Mouse (Mus musculus) gastrocnemius, postnatal 36 days (tissue): ENCODE results near the gene Blmh. TPM values are rescaled to one million over a fixed set of nuclear protein-coding genes. Genes with fewer than 3 reads are reported as not detected.
A peak's percentile ranks its signal among the peaks of the same experiment; 100 is the strongest.

Experiments used
- DNase-seq, 2 experiments: peaks; one replicate each; pipeline ENCODE4 v3.0.0; 2022
- intact Hi-C: fragments of 180-260 bp; cut with DNase I; formaldehyde crosslinking; loops from one replicate; pipeline ENCODE4 v1.15.1; 2025
- long read RNA-seq, 2 experiments: library from polyadenylated mRNA; stranded (forward); transcript quantifications; one replicate each; pipeline ENCODE4 v2.0.0; 2021
- total RNA-seq, 2 experiments: library from RNA; stranded (reverse); gene quantifications; 2 replicates each; pipeline ENCODE4 v1.2.3; 2021

Blmh gene
- total RNA-seq: 10 to 100 TPM; 29.6 to 33.0 TPM
- long read RNA-seq, experiment 1, transcript Blmh-201 (12 exons, 2,497 nt): major isoform, 9 of 19 reads
- long read RNA-seq, experiment 1, partial matches to known transcripts: 4 of 19 reads
- long read RNA-seq, experiment 1, other reads (novel, unspliced or antisense): 6 of 19 reads
- long read RNA-seq, experiment 2, transcript Blmh-201 (12 exons, 2,497 nt): major isoform, 14 of 22 reads
- long read RNA-seq, experiment 2, partial matches to known transcripts: 7 of 22 reads
- long read RNA-seq, experiment 2, other reads (novel, unspliced or antisense): 1 of 22 reads

DNA sequence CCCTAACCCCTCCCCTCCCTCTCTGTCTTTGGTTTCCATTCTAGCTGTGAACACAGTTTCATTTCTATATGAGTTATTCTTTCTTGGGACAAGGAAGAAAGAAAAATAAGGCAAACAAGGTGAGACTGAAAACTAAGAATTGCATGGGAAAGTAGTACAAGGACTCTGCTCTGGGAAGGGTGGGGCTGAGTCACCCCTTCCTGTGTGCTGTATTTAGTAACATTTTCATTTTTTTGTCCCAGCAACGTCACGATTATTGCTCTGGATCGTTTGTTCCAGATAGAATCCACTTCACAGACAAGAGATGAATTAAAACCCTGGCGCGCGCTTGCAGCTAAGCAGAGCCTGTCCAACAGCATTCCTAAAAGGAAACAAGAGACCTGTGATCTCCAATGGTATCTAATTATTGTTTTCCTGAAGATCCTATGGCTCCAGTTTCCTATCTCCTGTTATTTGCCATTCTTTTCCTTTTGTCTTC is at the start of gene Blmh:
Blmh (plus strand) TSS at position 51 of the 478 bp plus-strand sequence.
- intact Hi-C loops: no loop called here
- no peak for DNase-seq

DNA sequence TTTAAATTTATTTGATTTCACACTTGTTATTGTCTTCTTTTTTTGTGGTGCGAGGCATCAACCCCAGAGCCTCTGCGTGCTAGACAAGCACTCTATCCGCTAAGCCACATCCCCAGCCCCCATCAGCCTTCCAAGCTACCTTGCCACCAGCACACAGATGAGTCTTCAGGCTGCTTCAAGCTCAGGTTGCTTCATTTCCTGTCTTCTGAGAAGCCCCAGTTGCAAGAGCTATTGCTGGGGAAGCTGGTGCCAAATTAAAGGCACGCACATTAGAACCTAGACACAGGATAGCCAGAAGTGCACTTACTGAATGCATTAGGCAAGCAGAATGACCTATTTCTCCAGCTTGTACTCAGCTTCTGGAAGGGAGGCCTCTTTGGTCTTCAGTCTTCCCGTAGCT is 44.8 kb upstream of the Blmh start:
- intact Hi-C loops: no loop called here
- no peak for DNase-seq

DNA sequence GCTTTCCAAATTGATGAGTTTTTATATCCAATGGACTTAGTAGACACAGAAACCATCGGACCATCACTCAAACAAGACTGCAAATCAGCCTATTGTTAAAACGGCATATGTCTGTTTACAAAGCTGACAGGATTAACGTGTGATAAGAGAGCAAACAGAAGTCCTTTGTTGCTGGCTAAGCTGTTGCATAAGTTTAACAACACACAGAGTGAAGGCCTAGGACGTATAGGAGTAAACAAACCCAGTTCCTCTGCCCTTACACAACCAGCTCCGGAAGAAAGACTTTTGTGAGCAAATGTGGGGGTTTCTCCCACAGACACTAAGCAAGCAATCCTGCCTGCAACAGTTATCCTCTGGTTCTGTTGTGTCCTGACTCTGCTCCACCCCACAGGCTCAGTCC is 40.2 kb upstream of the Blmh start:
- intact Hi-C loops: no loop called here
- no peak for DNase-seq

DNA sequence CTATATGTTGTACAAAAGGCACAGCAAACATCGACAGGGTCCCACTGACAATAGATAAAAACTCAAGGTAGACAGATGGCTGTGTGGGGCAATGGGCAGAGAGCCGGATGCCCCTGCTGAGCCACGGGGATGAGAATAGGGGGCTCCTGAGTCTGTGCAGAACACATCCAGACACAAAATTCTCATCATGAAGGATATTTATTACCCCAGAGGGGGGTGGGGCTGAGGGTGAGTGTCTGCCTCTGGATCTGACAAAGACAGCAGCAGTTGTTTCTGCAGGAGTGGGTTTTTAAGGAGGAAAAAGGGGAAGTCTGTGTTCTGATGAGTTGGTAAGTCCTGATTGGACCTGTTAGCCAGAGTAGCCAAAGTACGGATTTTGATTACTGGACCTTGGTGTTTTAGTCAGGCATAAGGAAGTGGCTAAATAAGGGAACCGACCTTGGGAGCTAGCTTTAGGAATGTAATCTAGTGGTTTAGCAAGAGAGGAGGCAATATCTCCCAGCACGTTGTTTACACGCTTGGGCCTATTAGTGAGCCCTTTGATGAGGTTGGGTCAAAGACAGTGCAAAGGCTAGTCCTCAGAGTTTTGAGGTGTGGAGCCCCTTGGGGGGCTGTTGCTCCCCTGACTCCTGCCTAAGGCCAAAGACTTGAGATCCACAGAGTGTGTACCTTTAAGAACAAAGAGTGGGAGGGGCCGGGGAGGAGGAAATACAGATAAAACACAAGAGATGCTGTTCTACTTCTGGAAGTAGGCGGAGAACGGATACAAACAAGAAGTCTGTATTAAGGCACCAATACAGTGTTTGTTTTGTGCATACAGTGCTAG is 35.1 kb upstream of the Blmh start:
- intact Hi-C loops: loop anchor here (5.0 kb wide), 2 partner anchors 82 to 212 kb away; partner anchors contain the start of gene Trarg1
- DNase-seq: peak in 1 of 2 experiments; percentile 16

DNA sequence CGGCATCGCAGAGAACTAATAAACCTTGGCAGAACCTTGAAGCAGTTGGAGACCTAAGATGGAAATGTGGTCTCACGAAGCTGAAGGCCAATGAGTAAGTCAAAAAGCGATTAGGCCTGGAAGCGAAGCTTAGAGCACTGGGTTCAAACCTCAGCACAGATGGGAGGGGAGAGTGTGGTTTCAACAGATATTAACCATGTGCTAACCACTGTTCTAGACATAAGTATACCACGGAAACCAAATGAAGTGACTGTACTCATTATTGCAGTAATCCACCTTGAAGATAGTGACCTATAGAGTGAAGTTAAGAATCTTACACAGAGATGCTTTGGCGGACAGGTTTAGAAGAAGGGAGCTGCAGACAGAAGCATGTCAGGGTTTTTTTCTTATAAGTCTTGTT is 33.4 kb upstream of the Blmh start:
- DNase-seq: no peak
- intact Hi-C loops: loop anchor here (5.0 kb wide), 2 partner anchors 84 to 214 kb away; partner anchors contain the start of gene Trarg1

DNA sequence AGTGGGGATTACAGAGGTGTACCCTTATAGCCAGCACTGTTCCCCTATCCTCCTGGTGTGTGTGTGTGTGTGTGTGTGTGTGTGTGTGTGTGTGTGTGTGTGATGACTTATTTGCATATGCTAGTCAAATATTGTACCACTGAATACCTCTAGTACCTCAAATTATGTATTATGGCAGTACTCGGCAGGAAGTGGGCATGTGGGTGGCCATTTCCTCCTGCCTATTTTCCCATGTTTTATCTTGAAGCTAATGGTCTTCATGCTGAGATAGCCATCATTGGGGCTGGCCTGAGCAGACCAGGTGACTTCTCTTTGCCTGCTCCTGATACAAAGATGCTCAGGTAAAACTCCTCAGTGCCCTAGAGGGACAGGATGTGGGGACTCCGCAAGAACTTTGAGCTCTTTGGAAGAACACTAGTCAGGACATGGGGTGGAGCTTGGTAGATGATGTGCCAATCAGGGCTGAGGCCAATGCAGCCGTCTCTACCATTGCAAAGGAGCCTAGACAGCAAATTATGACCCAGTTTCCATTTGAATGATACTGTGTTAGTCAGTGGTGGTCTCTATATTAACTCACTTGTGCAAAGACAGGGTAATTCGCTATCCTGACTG is 32.8 kb upstream of the Blmh start:
- no peak for DNase-seq
- intact Hi-C loops: loop anchor here (5.0 kb wide), 2 partner anchors 85 to 215 kb away; partner anchors contain the start of gene Trarg1

DNA sequence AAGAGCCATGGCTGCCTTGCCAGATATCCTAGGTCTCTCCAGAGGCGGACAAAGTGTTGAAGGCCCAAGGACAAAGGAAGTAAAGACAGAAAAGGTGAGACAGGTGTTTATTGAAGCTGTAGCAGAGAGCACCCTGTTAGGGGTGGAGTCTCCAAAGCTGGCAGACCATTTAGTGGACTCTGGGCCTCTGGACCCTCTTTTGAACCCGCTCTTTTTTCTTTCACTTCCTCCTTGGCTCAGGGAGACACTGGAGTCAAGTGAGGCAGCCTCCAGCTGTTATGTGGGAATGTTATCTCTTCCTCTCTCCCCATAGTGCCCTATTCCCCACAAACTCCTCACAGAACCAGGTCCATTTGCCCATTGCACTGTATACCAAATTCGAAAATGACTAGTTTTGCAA is 31.6 kb upstream of the Blmh start:
- DNase-seq: no peak
- intact Hi-C loops: loop anchor here (5.0 kb wide), 2 partner anchors 86 to 216 kb away; partner anchors contain the start of gene Trarg1

DNA sequence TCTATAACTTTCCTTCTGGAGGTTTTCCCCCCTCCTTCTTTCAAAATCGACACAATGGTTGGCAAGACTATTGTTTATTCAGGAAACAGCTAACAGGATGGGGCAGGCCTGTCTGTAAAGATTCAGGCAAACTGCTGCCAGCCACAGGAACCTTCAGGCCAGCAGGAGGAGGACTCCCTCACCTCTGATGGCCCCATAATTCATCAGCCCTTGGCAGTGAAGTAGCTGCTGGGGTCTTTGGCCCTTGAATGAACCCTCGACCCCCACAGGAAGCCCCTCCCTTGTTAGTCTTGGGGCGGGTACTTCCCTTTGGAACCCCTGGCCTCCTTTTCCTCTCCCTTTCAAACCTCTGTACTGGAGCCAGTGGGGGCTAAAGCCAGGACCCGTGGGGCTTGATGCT is 31.0 kb upstream of the Blmh start:
- intact Hi-C loops: loop anchor here (5.0 kb wide), 2 partner anchors 86 to 216 kb away; partner anchors contain the start of gene Trarg1
- DNase-seq: no peak

DNA sequence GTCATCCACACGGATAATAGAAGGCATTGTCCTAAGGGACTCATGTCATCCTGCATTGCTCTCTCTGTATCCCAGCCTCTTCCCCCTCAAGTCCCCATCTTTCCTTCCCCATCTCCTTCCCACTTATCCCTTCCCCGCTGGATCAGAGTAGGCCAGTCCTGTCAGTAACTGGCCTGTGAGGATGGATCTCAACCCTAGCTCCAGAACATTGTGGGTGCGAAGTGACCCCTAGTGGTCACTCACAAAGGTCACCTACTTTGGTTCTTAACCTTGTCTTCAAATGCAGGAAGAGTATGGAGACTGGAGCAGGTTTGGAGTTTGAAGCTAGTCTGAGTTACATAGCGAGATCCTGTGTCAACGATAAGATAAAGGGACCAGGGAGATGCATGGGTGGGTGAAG is 30.4 kb upstream of the Blmh start:
- DNase-seq: peak; percentile 33 to 47
- intact Hi-C loops: loop anchor here (2.0 to 5.0 kb wide), 3 partner anchors 87 to 217 kb away; partner anchors contain the start of gene Trarg1

DNA sequence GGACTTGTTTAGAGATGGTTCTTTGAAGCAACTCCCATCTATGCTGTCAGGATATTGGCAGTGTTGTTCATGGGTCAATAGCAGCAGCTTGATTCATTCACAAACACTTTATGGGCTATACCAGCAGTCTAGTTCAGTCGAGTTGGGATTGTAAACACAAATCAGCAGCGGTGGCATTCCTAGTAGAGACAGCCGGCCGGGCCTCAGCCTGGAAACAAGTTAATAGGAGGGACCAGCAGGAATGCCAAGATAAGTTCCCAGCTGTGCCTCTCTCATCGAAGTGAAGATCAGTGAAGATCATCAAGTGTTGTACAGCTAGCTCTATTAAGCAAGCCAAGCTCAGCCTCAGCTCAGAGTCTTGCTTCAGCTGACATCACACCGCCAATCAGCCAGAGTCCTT is 28.2 kb upstream of the Blmh start:
- intact Hi-C loops: no loop called here
- DNase-seq: no peak

DNA sequence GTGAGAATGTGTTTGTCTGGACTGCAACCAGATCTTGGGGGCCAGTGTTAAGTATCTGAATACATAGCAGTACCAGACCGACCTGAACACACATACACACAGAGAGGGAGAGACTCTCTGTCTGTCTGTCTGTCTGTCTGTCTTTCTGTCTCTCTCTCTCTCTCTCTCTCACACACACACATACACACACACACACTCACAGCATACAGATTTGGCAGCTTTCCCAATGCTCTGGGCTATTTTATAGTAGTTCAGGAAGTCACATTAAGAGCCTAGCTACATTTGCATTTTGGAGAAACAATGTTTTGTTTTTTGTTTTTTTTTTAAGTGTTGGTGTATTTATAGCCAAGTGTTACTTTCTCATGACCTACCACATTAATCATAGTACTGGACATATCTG is 27.5 kb upstream of the Blmh start:
- intact Hi-C loops: no loop called here
- DNase-seq: no peak

DNA sequence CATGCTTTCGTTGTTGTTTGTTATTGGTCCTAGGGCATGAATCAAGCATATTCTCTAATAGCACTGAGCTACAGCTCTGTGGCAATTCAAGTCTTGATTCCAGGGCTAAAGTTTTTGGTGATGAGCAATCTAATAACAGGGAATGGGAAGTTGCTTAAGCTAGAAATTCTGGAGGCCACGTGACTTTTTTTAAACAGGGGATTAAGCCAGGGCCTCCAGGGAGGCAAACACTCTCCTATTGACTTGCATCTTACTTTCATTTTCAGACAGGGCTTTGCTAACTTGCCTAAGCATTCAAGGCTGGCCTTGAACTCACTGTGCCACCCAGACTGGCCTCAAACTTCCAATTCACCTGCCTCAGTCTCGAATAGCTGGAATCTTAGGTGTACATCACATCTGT is 26.7 kb upstream of the Blmh start:
- intact Hi-C loops: no loop called here
- DNase-seq: no peak

DNA sequence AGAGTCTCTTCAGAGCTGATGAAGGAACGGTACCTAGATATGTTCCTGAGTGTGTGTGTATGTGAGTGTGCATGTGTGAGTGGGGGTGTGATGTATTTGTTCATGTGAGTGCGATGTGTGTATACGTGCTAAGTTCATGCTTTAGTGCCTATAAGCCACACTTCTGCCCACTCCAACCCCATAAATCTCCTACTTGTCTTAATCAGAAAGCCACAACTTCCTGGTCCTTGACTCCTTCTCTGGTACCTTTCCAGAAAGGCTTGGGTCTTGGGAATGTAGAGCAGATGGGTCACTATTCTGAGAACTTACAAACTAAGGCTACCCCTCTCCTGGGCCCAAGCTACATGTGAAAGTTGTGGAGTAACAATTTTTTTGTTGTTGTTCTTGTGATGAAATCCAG is 25.9 kb upstream of the Blmh start:
- intact Hi-C loops: no loop called here
- DNase-seq: no peak

DNA sequence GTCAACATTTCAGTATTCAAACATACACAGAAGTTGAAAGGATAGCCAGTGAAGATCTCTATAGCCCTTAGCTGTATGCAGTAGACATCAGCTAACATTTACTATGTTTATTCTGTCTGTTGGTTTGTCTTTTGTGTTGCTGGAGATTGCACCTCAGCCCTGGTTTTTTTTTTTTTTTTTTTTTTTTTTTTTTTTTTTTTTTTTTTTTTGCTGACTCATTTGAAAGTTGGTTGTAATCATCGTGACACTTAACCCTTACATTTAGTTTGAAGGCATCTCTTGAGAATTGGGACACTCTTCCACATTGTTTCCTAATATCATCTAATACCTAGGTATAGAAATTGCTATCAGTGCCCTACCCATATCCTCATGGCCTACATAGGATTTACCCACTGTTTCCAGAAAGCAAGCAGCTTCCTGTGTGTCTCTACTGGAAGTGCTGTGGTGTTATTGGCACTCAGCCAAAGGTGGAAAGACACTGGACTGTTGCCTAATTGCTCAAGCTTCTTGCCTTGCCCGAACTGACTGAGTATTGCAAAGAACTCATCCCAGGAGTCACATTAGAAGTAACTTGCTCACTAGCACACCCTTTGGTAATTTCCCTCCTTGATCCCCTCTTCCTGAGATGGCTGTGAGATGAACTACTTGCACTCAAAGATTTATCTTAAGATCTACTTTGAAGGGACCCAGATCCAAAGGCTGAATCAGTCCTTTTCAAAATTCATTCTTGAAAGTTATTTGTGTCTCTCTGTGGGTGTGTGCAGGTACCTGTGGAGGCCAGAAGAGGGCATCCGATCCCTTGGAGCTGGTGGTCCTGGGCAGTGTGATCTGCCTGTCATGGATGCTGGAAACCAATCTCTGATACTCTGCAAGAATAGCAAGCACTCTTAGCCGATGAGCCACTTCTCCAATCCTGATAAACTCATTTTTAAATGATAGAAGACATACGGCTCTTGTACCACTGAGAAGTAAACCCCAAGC is 24.6 kb upstream of the Blmh start:
- intact Hi-C loops: no loop called here
- DNase-seq: no peak

DNA sequence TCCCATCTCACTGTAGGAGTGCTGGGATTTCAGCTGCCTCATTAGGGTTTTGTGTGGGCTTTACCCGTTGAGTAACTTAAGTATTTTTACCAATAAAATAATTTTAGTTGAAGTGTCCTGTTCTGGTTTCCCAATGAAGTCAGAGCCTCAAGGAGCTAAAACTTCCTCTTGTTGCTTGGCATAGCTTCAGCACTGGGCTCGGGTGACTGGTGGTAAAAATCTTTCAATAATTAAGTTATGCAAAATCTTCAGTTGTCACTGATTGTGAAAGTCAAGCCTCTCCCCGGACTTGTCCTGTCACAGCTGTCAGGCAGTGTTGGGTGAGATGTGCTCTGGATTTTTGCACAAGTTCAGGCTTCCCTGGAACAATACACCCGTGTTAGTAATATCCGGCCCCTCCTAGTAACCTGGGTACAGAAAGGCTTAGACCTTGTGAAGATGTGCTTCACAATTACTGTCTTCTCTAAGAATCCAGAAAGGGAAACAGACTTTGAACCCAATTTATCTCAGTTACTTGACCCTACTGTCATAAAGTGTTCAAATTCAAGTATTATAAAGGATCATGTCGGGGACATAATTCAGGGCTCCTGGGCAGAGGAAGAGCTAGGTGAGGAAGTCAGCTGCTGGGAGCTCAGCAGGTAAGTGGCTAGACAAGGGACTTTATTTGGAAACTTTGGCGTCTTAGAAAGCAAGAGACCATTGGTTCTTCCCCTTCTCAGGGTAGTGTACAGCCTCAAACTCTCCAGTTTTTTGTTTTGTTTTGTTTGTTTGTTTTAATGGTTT is 22.8 kb upstream of the Blmh start, which contains the start of gene Tmigd1:
Tmigd1 (plus strand) TSS at position 581 of the 783 bp plus-strand sequence.
- intact Hi-C loops: no loop called here
- no peak for DNase-seq

DNA sequence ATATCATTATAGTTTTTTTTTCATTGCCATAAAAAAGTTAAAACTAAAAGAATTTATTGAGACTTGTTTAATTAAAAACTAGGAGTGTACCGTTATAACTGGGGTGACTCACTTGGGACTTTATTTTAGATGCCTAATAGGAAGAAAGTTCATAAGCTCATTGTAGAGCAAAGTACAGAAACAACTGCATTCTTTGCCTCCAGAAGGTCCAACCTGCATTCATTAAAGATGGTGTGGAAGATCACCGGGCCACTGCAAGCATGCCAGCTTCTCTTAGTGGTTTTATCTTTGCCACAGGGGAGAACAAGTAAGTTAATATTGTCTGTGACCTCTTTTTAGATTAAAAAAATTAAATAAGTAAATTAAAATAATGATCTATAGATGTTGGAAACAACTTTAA is 20.3 kb upstream of the Blmh start:
- DNase-seq: no peak
- intact Hi-C loops: no loop called here

DNA sequence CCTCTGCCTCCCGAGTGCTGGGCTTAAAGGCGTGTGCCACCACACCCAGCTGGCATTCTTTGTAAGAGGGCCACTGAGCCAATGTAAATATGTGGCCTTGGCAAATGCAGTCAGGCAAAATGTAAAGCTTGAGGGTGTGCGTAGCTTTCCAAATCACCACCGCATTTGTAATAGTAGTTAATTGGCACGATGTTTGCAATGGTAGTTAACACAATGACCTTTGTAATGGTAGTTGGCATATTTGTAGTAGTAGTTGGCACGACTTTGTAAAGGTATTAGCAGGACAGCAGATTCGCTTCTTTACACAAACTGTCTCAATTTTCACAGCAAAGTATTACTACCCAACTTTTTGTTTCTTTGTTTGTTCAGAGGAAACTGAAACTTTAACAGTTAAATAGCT is 16.0 kb upstream of the Blmh start:
- DNase-seq: no peak
- intact Hi-C loops: no loop called here

DNA sequence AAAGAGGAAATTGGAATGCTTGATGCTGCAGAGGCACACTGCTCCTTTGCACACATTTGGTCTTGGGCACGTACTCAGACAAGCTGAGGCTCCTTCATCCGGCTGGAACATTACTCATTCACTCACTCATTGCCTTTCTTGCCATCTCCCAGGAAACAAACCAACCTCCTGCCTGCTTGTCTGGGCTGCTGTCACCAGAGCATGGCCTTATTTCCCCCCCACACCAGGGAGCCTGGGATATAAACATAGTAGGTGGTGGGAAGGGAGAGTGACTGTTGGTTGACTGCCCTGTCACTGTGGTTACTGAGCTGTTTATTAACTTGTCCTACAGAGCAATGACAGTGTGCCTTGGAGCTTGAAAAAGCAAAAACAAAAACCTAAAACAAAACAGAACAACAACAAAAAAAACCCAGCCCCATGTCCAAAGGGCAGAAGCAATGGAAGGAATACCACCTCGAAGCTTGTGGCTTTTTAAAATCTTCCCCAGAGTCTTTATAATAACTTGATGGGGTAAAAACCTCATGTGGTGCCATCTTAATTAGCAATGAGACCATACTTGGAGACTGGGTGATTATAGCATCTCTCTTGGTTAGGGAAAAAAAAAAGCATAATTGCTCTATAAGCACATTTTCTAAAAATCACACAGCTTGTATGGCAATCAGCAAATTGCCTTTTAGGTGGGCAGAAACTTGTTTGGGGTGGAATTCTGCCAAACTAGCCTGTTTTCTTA is 13.1 kb upstream of the Blmh start:
- DNase-seq: no peak
- intact Hi-C loops: no loop called here
